Mouse (Mus musculus): ENCODE measurements around the gene Ntn3.

The Ntn3 gene

DNA sequence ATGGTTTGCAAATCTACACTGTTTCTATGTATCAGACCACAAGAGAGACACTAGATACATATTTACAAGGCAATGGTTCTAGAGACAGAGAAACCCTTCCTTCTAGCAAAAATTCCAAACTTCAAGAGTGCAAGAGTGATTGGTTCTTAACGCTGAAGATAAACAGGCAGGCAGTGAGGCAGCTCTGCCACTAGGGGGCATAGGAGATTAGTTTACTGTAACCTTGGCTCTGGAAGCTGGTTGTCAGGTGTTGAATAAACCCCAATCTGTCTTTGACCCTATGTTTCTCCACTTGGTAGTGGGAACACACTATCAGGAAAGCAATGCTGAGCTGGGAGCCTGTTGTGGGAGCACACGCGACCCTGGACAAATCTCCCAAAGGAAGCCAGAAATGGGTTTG is 35.9 kb downstream of the Ntn3 start:
- peak; percentile 51 to 79 for DNase-seq

DNA sequence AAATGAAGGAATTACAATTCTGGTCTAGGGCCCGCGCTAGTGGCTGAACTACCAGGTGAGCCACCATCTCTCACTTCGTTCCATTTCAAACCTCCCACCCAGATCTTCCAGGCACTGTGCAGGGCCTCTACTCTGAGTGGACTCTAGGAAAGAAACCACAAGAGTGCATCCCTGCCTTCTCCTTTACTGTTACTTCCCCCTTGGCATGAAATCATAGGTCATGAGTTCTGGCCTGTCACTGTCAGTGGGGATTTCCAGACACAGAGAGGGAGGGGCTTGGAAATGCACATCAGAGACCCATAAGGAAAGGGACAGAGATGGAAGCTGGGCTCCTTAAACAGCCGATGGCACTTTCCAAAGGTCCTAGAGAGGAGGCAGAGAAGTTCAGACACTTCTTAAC is 37.6 kb downstream of the Ntn3 start:
- DNase-seq, result peak in 1 of 2 experiments; percentile 22

DNA sequence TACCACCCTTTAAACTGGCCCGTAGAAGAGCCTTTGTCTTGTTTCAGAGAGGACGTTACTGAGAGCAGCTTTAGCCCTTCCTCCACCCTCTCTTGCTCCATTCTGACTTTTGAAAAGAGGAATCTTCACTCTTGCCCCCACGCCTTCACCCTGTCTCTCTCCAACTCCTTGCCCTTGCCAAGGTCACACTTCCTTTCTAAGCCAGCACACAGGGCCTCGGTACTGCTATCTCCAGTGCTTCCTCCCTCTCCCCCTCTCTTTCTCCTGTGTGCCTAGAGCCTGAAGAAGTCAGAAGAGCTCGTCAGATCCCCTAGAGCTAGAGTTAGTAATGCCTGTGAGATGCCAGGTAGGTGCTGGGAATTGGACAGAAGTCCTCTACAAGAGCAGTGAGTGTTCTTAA is 38.6 kb downstream of the Ntn3 start:
- DNase-seq, result peak; percentile 17 to 25

DNA sequence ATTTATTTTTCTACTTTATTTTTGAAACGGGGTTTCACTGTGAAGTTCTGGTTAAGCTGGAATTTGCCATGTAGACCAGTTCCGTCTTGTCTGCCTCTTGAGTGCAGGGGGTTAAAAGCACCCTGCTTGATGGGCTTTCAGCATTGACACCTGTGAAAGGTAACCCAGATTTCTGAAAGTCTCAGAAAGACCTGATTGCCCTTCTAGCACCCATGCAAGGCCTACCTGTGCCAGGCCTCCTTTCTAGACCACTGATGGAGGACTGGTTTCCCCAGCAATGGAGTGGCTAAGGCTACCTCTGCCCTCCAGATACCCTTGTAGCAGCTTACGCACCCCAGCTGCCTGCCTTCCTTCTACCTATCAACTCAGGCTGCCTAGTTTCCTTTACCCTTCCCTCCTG is 39.2 kb downstream of the Ntn3 start:
- peak in 1 of 2 experiments; percentile 16 for DNase-seq

DNA sequence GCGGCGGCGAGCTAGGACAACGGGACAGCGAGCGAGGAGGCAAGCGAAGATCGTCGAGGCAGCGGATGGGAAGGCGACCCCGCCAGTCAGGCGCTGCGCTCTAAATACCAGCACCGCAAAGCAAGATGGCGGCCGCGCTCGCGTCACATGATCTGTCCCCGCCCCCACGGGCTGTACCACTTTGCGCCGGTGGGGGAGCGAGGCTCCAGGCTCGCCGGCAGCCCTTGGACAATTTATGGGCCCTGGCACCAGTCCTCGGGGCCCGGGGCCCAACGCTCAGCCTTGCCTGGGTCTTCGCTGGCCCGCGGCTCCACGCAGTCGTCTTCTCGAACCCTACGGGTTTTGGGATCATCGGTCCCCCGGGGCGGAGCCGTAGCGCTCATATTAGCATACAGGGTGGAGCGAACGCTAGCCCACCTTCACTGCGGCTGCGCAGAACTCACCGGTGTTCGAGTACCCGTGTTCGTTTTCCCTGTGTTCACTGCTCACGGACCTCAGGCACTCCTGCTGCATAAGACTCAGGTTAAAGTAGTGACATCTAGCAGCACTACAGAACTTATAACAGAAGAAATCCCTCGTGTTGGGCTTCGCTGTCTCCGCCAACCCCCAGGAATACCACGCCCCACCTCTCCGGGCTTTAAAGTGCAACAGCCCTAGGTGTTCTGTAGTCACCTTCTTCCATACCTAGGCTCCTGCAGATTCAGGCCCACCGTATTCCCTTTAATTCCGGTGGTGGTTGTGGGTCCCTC is 39.8 kb downstream of the Ntn3 start, which contains the start of gene Atp6v0c:
TSS of gene Atp6v0c (minus strand) at position 386 of the 749 bp plus-strand sequence.
- peak; percentile 94 to 95 for DNase-seq

DNA sequence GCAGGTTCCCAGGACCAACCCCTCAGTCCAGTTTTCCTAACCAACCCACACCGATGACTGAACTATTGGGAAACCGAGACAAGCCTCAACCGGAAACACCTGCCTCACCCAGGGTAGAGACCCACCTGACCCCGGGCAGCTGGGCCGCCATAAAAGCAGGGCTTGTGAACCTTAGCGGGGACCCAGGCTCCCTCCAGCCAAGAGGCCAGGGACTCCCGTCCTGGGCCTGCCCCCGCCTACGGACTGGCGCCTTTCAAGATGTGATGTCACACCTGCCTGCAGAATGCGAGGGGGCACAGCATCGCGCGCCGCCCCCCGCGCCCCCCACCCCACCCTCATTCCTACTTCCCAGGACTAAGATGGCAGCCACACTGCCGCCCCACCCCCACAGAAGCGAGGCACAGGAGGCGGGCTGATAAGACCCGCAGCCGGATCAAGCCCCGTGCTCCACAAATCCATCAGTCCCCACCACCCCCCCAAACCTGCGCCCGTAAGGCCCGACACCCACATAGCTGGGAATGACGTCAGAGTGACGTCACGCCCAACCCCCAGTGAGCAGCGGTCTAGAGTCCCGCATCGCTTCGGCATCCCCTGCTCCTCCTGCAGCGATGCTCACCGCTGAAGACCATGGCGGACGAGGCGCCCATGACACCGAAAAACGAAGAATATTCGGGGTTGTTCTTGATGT is 40.6 kb downstream of the Ntn3 start:
- DNase-seq, result peak; percentile 65 to 74

DNA sequence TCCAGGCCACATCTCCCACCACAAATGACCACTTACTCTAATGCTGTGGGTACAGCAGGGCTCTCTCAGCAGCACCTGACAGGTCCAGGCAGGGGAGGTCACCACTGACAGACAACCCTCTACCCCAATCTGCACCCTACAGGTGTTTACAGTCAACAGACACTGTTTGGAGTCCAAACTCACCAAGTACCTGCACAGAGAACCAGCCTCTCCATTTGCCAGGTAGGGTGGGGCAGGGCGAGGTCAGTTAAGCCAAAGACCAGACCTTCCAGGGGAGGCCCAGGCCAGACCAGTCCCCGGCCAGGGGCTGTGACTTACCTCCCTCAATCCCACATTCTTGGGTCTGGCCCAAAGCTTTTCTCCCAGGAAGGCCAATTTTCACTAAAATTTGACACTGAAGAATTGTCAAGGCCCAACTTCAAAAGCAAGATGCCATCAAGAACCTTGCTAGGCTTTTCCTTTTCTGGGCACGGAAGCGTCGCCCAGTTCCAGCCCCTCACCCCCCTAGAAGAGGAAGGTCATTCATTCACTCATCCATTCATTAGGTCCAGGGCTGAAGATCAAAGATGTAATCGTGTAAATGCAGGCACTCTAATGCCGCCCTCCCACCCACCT is 41.3 kb downstream of the Ntn3 start:
- DNase-seq, result no peak

DNA sequence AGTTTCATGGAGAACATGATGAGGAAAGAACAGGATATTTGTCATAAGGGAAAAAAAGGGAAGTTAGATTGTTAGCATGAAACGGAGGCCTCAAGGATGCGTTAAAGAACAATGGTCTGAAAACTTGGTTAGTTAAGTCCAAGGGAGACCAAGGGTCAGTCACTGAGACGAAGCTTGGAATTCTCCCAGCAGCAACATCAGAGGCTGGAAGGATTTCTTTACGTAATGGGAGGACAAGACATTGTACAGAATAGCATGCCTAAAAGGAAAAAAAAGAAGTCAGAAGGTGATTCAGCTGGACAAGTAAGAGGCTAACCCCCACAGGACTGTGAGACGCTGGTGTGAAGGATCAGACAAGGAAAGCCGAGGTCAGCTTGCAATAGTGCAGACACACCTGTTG is 42.2 kb downstream of the Ntn3 start:
- DNase-seq, result no peak

DNA sequence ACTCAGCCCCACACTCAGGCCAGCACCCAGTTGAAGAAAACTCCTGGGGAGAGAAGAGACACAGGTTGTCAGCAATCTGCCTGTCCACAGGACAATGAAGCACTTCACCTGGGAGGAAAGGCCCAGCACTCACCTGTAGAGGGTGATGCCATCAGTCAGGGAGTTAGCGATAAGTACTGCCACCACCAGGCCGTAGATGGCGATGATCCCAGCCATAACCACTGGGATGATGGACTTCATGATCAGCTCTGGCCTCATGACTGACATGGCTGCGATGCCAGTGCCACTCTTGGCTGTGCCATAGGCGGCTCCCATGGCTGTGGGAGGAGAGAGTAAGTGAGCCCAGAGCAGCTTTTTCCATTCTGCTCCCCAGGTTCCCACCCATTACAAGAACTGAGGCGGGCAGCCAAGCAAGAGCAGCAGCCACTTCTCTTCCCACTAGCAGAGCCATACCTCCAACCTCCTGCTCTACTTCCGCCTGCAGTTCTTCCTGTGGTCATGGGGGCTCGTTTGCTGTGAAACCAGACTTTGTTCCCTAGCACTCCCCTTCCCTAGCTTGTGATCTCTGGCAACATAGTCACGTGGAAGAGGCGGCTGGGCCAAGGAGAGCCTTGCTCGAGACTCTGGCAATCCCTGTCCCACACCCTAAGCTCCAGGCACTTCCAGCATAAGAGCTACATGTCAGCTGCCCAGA is 44.6 kb downstream of the Ntn3 start:
- DNase-seq, result peak; percentile 45 to 48

DNA sequence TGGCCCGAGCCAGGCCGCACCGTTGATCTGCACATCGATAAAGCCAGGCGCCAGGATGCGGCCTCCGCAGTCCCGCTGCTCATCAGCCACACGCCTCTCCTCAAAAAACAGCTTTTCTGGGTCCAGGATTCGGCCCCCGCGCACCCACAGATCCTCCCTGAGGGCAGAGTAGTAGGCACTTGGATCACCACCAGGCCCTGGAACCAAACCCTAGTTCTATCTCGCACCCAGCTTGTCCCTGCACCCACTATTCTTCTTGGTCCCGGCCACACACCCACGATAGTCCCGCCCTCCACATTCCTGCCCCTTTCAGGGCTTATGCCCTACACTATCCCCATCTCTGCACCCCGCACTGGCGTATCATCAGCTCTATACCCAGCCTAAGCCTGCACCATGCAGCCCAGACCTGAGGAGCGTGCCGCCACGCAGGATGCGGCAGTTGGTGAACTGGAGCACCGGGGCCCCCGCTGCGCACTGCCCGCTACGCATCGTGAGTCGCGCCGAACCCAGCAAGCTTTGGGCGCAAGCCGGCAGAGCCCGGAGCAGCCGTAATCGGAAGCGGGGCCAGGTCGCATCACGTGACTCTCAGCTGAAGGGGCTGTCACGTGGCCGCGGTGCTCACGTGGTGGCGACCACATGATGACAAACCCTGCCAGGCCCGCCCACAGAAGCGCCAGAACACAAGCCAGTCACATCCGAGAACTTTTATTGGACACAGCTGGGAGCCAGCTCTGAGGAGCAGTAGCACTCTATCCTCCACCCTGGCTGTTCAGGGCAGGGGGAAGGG is 46.0 kb downstream of the Ntn3 start, which contains the start of gene Amdhd2:
TSS of gene Amdhd2 (minus strand) at position 591 of the 787 bp plus-strand sequence.
- peak; percentile 96 to 98 for DNase-seq

DNA sequence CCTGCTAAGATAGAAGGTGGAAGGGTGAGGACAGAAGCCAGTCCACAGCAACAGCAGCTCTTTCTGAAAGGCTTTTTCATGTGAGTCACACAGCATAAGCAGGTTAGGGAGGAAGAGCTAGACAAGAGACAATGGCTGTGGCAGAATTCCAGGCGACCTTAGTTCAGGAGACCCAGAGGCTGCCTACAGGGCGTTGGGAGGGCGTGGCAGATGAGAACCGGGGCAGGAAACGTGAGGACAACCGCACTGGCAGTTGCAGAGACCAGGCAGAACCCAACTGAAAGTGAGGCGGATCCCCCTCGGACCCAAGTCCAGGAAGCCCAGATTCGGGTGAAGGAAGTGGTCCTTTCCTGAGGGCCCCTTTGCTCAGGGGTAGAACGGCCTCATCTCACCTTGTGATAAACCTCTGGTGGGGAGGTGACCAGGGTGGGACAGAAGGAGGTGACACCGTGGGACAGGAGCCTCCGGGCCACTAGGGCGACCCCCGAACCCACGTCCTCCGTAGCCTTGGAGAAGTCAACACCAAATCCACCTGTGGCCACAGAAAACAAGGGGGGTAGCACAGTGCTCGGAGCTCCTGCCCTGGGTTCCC is 46.7 kb downstream of the Ntn3 start:
- DNase-seq, result peak; percentile 52

DNA sequence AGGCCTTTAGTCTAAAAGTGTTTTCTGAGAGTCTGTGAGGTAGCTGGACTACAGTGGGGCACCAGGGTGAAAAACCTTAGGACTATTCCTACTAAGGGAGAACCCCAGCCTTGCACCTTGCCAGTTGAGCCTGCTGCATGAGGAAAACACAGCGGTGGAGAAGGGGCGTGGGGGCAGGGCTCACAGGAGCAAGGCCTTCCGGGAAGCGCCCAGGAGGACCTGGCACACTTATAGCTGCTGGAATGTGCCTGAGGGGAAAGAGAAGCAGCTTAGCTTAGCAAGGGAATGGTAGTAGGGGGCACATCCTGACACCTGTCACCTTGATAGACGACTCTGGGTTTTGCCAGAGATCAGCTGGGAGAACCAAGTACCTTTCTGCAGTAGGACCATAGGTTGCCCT is 47.9 kb downstream of the Ntn3 start:
- DNase-seq, result peak; percentile 34 to 60

DNA sequence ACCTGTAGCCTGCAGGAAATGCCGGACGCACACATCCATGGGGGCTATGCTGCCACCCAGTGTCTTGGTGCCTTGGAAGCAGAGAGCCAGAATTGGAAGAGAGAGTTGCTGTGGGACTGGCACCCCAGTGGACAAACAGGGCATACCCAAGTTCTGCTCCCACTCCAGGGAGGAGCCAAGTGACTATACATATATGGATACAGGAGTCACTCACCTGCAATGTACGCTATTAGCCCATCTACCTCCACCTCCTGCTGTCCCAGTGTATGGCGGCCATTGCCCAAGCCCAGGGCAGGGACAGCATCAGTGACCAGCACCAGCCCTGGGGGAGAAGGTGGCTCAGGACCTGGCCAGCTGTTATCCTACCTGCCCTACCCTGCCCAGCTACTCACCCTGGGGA is 51.8 kb downstream of the Ntn3 start:
- DNase-seq, result no peak

DNA sequence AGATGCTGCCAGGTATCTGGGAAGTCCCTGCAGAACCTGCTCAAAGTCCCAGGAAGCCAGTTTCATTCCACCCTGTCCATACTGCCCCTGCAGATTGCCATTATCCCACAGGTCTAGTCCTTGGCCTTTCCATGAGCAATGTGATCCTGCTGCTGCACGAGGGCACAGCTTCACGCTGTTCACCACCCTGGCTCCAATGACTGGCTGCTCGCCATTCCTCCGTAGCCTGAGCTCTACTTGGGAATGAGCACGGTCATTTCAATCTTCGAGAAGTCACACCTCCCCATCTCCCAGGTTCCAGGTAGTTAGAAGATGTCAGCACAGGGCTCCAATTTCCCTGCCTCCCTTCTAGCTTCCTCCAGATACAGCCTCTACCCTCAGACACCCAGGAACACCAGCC is 52.2 kb downstream of the Ntn3 start:
- no peak for DNase-seq

DNA sequence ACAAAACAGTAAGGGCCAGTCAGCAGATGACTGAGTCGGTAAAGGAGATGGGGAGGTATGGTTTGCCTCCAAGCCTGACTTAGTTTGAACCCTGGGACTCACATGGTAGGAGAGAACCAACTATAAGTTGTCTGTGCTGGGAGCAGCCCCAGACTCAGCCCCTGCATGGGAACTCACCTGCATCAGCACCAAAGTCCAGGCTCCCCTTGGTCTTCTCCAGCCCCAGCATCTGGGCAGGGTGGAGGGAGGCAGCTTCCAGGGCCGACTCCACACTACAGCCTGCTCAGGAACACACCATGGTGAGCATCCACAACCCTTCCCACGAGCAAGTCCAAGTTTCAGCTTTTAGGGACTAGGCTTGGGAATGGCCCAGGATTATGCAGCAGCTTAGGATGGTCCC is 52.9 kb downstream of the Ntn3 start:
- DNase-seq, result no peak

DNA sequence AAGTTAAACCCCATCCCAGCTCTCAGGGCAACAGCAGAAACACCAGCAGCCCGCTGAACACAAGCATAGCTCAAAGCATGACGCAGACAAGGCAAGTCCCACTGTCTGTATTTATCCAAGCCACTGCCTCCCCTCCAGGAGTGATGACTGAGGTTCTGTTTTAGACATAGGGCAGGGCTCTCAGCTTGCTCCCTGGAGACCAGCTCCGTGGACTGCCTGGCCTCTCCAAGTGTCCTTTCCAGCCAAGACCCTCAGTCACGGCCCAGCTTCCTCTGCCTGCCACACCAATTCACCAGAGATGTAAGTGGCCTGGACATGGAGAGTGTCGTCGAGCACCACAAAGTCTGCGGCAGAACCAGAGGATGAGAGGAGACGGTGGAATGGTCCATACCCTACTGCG is 53.6 kb downstream of the Ntn3 start:
- DNase-seq, result no peak

DNA sequence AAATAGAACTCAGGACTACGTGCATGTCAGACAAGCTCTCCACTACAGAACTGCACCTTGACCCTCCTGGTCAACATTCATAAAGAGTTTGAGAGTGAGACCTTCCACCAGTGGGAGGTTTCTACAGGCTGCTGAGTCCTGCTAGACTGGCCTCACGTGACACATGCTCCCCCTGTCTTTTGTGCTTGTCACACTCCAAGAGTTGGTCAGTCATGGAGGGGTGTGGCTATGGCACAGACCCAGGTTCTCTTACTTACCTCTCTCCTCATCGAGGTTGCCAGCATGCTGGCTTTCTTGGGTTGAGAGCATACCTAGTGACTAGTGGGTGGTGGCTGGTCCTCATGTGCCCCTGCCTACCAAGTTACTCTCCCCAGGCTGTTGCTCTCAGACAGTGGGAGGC is 54.9 kb downstream of the Ntn3 start:
- DNase-seq, result peak in 1 of 2 experiments; percentile 24
